27 mouse cellular contexts compared by ENCODE assay signal in genomic region chr13:73214301-73214700, GRCm38 (mm10). TPM values are rescaled to one million over a fixed set of nuclear protein-coding genes. Genes with fewer than 3 reads are reported as not detected.
DNase-seq lines count a peak whose midpoint lies in the region; ATAC-seq and TF ChIP-seq lines count a peak whose summit lies in the region.
"Had no signal": no experiment of that assay in that cellular context is flagged by ENCODE, and none has a peak within 500 bp of the region (broad histone marks: within the 10 kb centered on the region; RNA-seq: fewer than 3 reads in every experiment).

No protein-coding gene starts in this region.

- no peaks in the 10 kb centered on the region for H3K9me3 ChIP-seq in forebrain, postnatal 0 days (ENCODE audit: low read length)
- 0 out of 2 replicates have a peak, but pooled peaks cover 5% of the 10 kb centered on the region for H3K9me3 ChIP-seq in forebrain, embryonic 16.5 days (ENCODE audit: control insufficient read depth, low read length)
- no peaks in the 10 kb centered on the region for H3K9me3 ChIP-seq in intestine, embryonic 14.5 days (ENCODE audit: control insufficient read depth, low read length)
- H3K9me3 ChIP-seq in intestine, embryonic 16.5 days (ENCODE audit: control insufficient read depth, low read length) = no peaks in the 10 kb centered on the region
- H3K9me3 ChIP-seq in midbrain, postnatal 0 days (ENCODE audit: low read length) = peaks cover 4% of the 10 kb centered on the region; the same call in 1 of the 2 replicates
- 0 out of 2 replicates have a peak, but pooled peaks cover 14% of the 10 kb centered on the region for H3K9me3 ChIP-seq in midbrain, embryonic 10.5 days (replicated peaks)
- H3K9me3 ChIP-seq: forebrain, embryonic 15.5 days; heart, embryonic 10.5 days; heart, embryonic 13.5 days; hindbrain, embryonic 15.5 days had no signal

- no peaks in the 10 kb centered on the region for H3K36me3 ChIP-seq in forebrain, postnatal 0 days (ENCODE audit: insufficient read depth)
- H3K36me3 ChIP-seq in forebrain, embryonic 16.5 days (ENCODE audit: control insufficient read depth, insufficient read depth) = no peaks in the 10 kb centered on the region
- H3K36me3 ChIP-seq in intestine, embryonic 14.5 days (ENCODE audit: control insufficient read depth, insufficient read depth, low read length) = no peaks in the 10 kb centered on the region
- H3K36me3 ChIP-seq in intestine, embryonic 16.5 days (ENCODE audit: control insufficient read depth, insufficient read depth, low read length) = no peaks in the 10 kb centered on the region
- no peaks in the 10 kb centered on the region for H3K36me3 ChIP-seq in midbrain, postnatal 0 days (ENCODE audit: insufficient read depth, low read length)
- H3K36me3 ChIP-seq in midbrain, embryonic 10.5 days = no peaks in the 10 kb centered on the region
- H3K36me3 ChIP-seq: forebrain, embryonic 10.5 days; forebrain, embryonic 15.5 days; heart, embryonic 10.5 days; heart, embryonic 13.5 days; hindbrain, embryonic 12.5 days; hindbrain, embryonic 15.5 days had no signal

- no peak for TF ChIP-seq CTCF in forebrain, postnatal 0 days (IDR thresholded peaks at IDR 0.05; ENCODE audit: low read depth)
- TF ChIP-seq CTCF in midbrain, postnatal 0 days (IDR thresholded peaks at IDR 0.05) = no peak

- H3K9ac ChIP-seq in forebrain, postnatal 0 days = no peak overlapping the region
- no peak overlapping the region for H3K9ac ChIP-seq in forebrain, embryonic 16.5 days (replicated peaks; ENCODE audit: low read depth, low read length)
- no peak overlapping the region for H3K9ac ChIP-seq in intestine, embryonic 14.5 days (ENCODE audit: low read length)
- no peak overlapping the region for H3K9ac ChIP-seq in intestine, embryonic 16.5 days (ENCODE audit: low read depth, low read length)
- no peak overlapping the region for H3K9ac ChIP-seq in midbrain, postnatal 0 days (replicated peaks; ENCODE audit: low read length, poor library complexity, severe bottlenecking)
- H3K9ac ChIP-seq: forebrain, embryonic 15.5 days; heart, embryonic 13.5 days; hindbrain, embryonic 12.5 days; hindbrain, embryonic 15.5 days had no signal

- H3K27ac ChIP-seq in forebrain, postnatal 0 days (ENCODE audit: low read depth, low read length) = no peak overlapping the region
- H3K27ac ChIP-seq in forebrain, embryonic 16.5 days (ENCODE audit: low read length) = no peak overlapping the region
- no peak overlapping the region for H3K27ac ChIP-seq in intestine, embryonic 14.5 days (ENCODE audit: low read depth)
- no peak overlapping the region for H3K27ac ChIP-seq in intestine, embryonic 16.5 days (ENCODE audit: low read length)
- no peak overlapping the region for H3K27ac ChIP-seq in midbrain, postnatal 0 days (ENCODE audit: low read depth, low read length)
- H3K27ac ChIP-seq in midbrain, embryonic 10.5 days (replicated peaks) = no peak overlapping the region
- H3K27ac ChIP-seq: forebrain, embryonic 10.5 days; forebrain, embryonic 15.5 days; gastrocnemius, adult 2 months; heart, adult 2 months; heart, embryonic 10.5 days; heart, embryonic 13.5 days; hindbrain, embryonic 12.5 days; hindbrain, embryonic 15.5 days had no signal

- H3K4me1 ChIP-seq in forebrain, postnatal 0 days (ENCODE audit: insufficient read depth) = no peaks in the 10 kb centered on the region
- H3K4me1 ChIP-seq in forebrain, embryonic 16.5 days (replicated peaks; ENCODE audit: control insufficient read depth, insufficient read depth, low read length) = no peaks in the 10 kb centered on the region
- no peaks in the 10 kb centered on the region for H3K4me1 ChIP-seq in intestine, embryonic 14.5 days (replicated peaks; ENCODE audit: control insufficient read depth, insufficient read depth, low read length)
- no peaks in the 10 kb centered on the region for H3K4me1 ChIP-seq in intestine, embryonic 16.5 days (ENCODE audit: control insufficient read depth, insufficient read depth, low read length)
- H3K4me1 ChIP-seq in midbrain, postnatal 0 days (ENCODE audit: insufficient read depth, low read length) = no peaks in the 10 kb centered on the region
- H3K4me1 ChIP-seq in midbrain, embryonic 10.5 days = no peaks in the 10 kb centered on the region
- H3K4me1 ChIP-seq: forebrain, embryonic 10.5 days; forebrain, embryonic 15.5 days; heart, embryonic 10.5 days; heart, embryonic 13.5 days; hindbrain, embryonic 12.5 days; hindbrain, embryonic 15.5 days had no signal

- 71% methylated on average over 10 of the region's 10 CpGs for WGBS in forebrain, postnatal 0 days
- 72% methylated on average over 10 of the region's 10 CpGs for WGBS in forebrain, embryonic 16.5 days
- WGBS in intestine, embryonic 14.5 days = 60% methylated on average over 10 of the region's 10 CpGs
- 69% methylated on average over 10 of the region's 10 CpGs for WGBS in intestine, embryonic 16.5 days
- 64% methylated on average over 10 of the region's 10 CpGs for WGBS in midbrain, postnatal 0 days
- WGBS in midbrain, embryonic 10.5 days = 71% methylated on average over 10 of the region's 10 CpGs

- no peaks in the 10 kb centered on the region for H3K27me3 ChIP-seq in forebrain, postnatal 0 days (ENCODE audit: insufficient read depth, low read length)
- no peaks in the 10 kb centered on the region for H3K27me3 ChIP-seq in forebrain, embryonic 16.5 days (replicated peaks; ENCODE audit: control insufficient read depth, insufficient read depth, low read length)
- H3K27me3 ChIP-seq in intestine, embryonic 14.5 days (replicated peaks; ENCODE audit: control insufficient read depth, insufficient read depth, low read length) = no peaks in the 10 kb centered on the region
- H3K27me3 ChIP-seq in intestine, embryonic 16.5 days (replicated peaks; ENCODE audit: control insufficient read depth, insufficient read depth, low read length) = no peaks in the 10 kb centered on the region
- no peaks in the 10 kb centered on the region for H3K27me3 ChIP-seq in midbrain, postnatal 0 days (ENCODE audit: insufficient read depth, low read length)
- no peaks in the 10 kb centered on the region for H3K27me3 ChIP-seq in midbrain, embryonic 10.5 days (ENCODE audit: low read depth, poor library complexity, severe bottlenecking)
- H3K27me3 ChIP-seq: forebrain, embryonic 15.5 days; heart, embryonic 13.5 days; hindbrain, embryonic 12.5 days; hindbrain, embryonic 15.5 days had no signal

- no peak overlapping the region for H3K4me2 ChIP-seq in forebrain, postnatal 0 days (ENCODE audit: low read depth)
- H3K4me2 ChIP-seq in forebrain, embryonic 16.5 days (ENCODE audit: low read length) = no peak overlapping the region
- no peak overlapping the region for H3K4me2 ChIP-seq in intestine, embryonic 14.5 days (ENCODE audit: low read length)
- no peak overlapping the region for H3K4me2 ChIP-seq in intestine, embryonic 16.5 days (ENCODE audit: low read depth, low read length)
- no peak overlapping the region for H3K4me2 ChIP-seq in midbrain, postnatal 0 days (ENCODE audit: low read depth, low read length, poor library complexity, severe bottlenecking)
- H3K4me2 ChIP-seq: forebrain, embryonic 15.5 days; heart, embryonic 13.5 days; hindbrain, embryonic 12.5 days; hindbrain, embryonic 15.5 days had no signal

- ATAC-seq in forebrain, postnatal 0 days = no peak
- no peak for ATAC-seq in forebrain, embryonic 16.5 days
- ATAC-seq in intestine, embryonic 14.5 days (replicated peaks; ENCODE audit: low FRiP score, low TSS enrichment, low read depth) = no peak
- no peak for ATAC-seq in intestine, embryonic 16.5 days
- no peak for ATAC-seq in midbrain, postnatal 0 days (ENCODE audit: low FRiP score)
- ATAC-seq: forebrain, embryonic 15.5 days; intestine, postnatal 0 days had no signal

- no peak overlapping the region for H3K4me3 ChIP-seq in forebrain, postnatal 0 days (ENCODE audit: low read depth, low read length)
- no peak overlapping the region for H3K4me3 ChIP-seq in forebrain, embryonic 16.5 days (replicated peaks; ENCODE audit: low read length)
- no peak overlapping the region for H3K4me3 ChIP-seq in intestine, embryonic 14.5 days (ENCODE audit: low read depth, low read length)
- H3K4me3 ChIP-seq in intestine, embryonic 16.5 days (ENCODE audit: low read length) = no peak overlapping the region
- H3K4me3 ChIP-seq in midbrain, postnatal 0 days (ENCODE audit: low read depth, low read length) = no peak overlapping the region
- no peak overlapping the region for H3K4me3 ChIP-seq in midbrain, embryonic 10.5 days
- H3K4me3 ChIP-seq: forebrain, embryonic 10.5 days; forebrain, embryonic 15.5 days; gastrocnemius, adult 2 months; heart, adult 2 months; heart, embryonic 10.5 days; heart, embryonic 13.5 days; hindbrain, embryonic 12.5 days; hindbrain, embryonic 15.5 days had no signal

- peak; percentile 4 for DNase-seq in forebrain, postnatal 0 days
- peak; percentile 18 for DNase-seq in intestine, embryonic 14.5 days (ENCODE audit: low spot score)
- DNase-seq in midbrain, postnatal 0 days (ENCODE audit: low spot score) = peak; percentile 13
- DNase-seq in midbrain, embryonic 10.5 days (ENCODE audit: low spot score) = no peak
- DNase-seq in thymus, postnatal 14 days = no peak
- DNase-seq: adrenal gland, postnatal 10 days; adrenal gland, postnatal 36 days; cerebellum, adult 11 months; cerebellum, adult 8-10 months; gastrocnemius, adult 2 months; gastrocnemius, postnatal 14 days; heart, adult 2 months; heart, postnatal 14 days; heart, postnatal 4 days; kidney, adult 2 months had no signal

RNA-seq across cellular contexts. Expression of gene Irx4, which starts 46.0 kb away (rescaled TPM):
- not detected in 2 replicates for total RNA-seq in forebrain, postnatal 0 days (2014; rRNA removed)
- not detected in 2 replicates for polyA plus RNA-seq in forebrain, postnatal 0 days (2015; fragmentation: Nextera tagmentation; extraction: Ambion mirVana)
- polyA plus RNA-seq in forebrain, embryonic 16.5 days (2015; fragmentation: Nextera tagmentation; extraction: Ambion mirVana) = 0.14 TPM in 1 of 2 replicates, not detected in the other
- polyA plus RNA-seq in intestine, embryonic 14.5 days (2014; fragmentation: Nextera tagmentation; extraction: Ambion mirVana) = 0.07 and 0.16 TPM in 2 replicates
- 0.42 and 0.44 TPM in 2 replicates for polyA plus RNA-seq in intestine, embryonic 16.5 days (2015; fragmentation: Nextera tagmentation; extraction: Ambion mirVana)
- 2.8 and 2.9 TPM in 2 replicates for total RNA-seq in midbrain, postnatal 0 days (2014; rRNA removed)
- polyA plus RNA-seq in midbrain, postnatal 0 days (2015; fragmentation: Nextera tagmentation; extraction: Ambion mirVana) = 0.63 and 1.0 TPM in 2 replicates
- 1.3 and 1.7 TPM in 2 replicates for polyA plus RNA-seq in midbrain, embryonic 10.5 days (2016; fragmentation: Nextera tagmentation; extraction: Ambion mirVana)
- total RNA-seq: adrenal gland, adult 18-20 months; adrenal gland, postnatal 10 days; adrenal gland, postnatal 36 days; gastrocnemius, adult 2 months; gastrocnemius, postnatal 14 days; gastrocnemius, postnatal 4 days had no signal
- polyA plus RNA-seq: frontal cortex, adult 2 months had no signal

Comparison
In these comparisons a context has a peak if more than half of its experiments do, and no peak if none do; other contexts are left out.
1. DNase-seq: peak in forebrain, postnatal 0 days (single experiment), intestine, embryonic 14.5 days (single experiment) and midbrain, postnatal 0 days (single experiment); none in midbrain, embryonic 10.5 days (single experiment) and thymus, postnatal 14 days (single experiment).